Mouse (Mus musculus): ENCODE results near the gene Ranbp2. TPM values are rescaled to one million over a fixed set of nuclear protein-coding genes. Genes with fewer than 3 reads are reported as not detected.
A peak's percentile ranks its signal among the peaks of the same experiment; 100 is the strongest.

The Ranbp2 gene
- polyA plus RNA-seq (2016; fragmentation: Nextera tagmentation; extraction: Ambion mirVana), result 29.3 and 30.4 TPM in 2 replicates

- peak; percentile 97 for ATAC-seq (ENCODE audit: insufficient number of reproducible peaks, insufficient read depth, low FRiP score, low TSS enrichment, low read depth)
These were observed at the start of gene Ranbp2 for GRCm38 (mm10) chr10:58446384-58447279. Gene Ranbp2 (plus strand): TSS chr10:58446920.

GRCm38 (mm10) chr10:58398941-58399340 lies 47.8 kb upstream of the Ranbp2 start:
- Histone ChIP-seq H3K9me3 (no peaks in the 10 kb centered on the region), H3K4me2 (no peak overlapping the region), H3K4me3 (replicated peaks) (no peak overlapping the region), H3K36me3 (peaks cover 30% of the 10 kb centered on the region), H3K4me1 (replicated peaks) (no peaks in the 10 kb centered on the region), H3K27me3 (no peaks in the 10 kb centered on the region), H3K9ac (replicated peaks) (no peak overlapping the region), H3K27ac (no peak overlapping the region)
- ATAC-seq (ENCODE audit: insufficient number of reproducible peaks, insufficient read depth, low FRiP score, low TSS enrichment, low read depth), result no peak
- WGBS, result 89% methylated on average over 8 of the region's 8 CpGs

More at GRCm38 (mm10) chr10:58446384-58447279, at the start of gene Ranbp2:
- no peaks in the 10 kb centered on the region for H3K27me3 ChIP-seq
- WGBS, result under 1% methylated on average over 91 of the region's 91 CpGs
- no peaks in the 10 kb centered on the region for H3K36me3 ChIP-seq
- H3K4me2 ChIP-seq, result peak within 1 kb of the TSS; percentile 73
- no peaks in the 10 kb centered on the region for H3K9me3 ChIP-seq
- H3K27ac ChIP-seq, result peak within 1 kb of the TSS; percentile 94
- peak within 1 kb of the TSS; percentile 95 for H3K9ac ChIP-seq (replicated peaks)
- peaks cover 7% of the 10 kb centered on the region; the same call in 1 of the 2 replicates for H3K4me1 ChIP-seq (replicated peaks)
- H3K4me3 ChIP-seq (replicated peaks), result peak within 1 kb of the TSS; percentile 99

GRCm38 (mm10) chr10:58401838-58402237 lies 44.9 kb upstream of the Ranbp2 start:
- H3K4me1 ChIP-seq (replicated peaks), result no peaks in the 10 kb centered on the region
- H3K4me3 ChIP-seq (replicated peaks), result no peak overlapping the region
- ATAC-seq (ENCODE audit: insufficient number of reproducible peaks, insufficient read depth, low FRiP score, low TSS enrichment, low read depth), result no peak
- no peaks in the 10 kb centered on the region for H3K27me3 ChIP-seq
- H3K36me3 ChIP-seq, result peaks cover 41% of the 10 kb centered on the region
- H3K9ac ChIP-seq (replicated peaks), result no peak overlapping the region
- H3K27ac ChIP-seq, result no peak overlapping the region
- no peak overlapping the region for H3K4me2 ChIP-seq
- H3K9me3 ChIP-seq, result no peaks in the 10 kb centered on the region
- 92% methylated on average over 3 of the region's 3 CpGs for WGBS

GRCm38 (mm10) chr10:58404639-58405038 lies 42.1 kb upstream of the Ranbp2 start:
- Histone ChIP-seq H3K9ac (replicated peaks) (no peak overlapping the region), H3K27ac (no peak overlapping the region), H3K27me3 (no peaks in the 10 kb centered on the region), H3K4me3 (replicated peaks) (no peak overlapping the region), H3K4me2 (no peak overlapping the region), H3K9me3 (no peaks in the 10 kb centered on the region), H3K36me3 (peaks cover 46% of the 10 kb centered on the region), H3K4me1 (replicated peaks) (no peaks in the 10 kb centered on the region)
- no peak for ATAC-seq (ENCODE audit: insufficient number of reproducible peaks, insufficient read depth, low FRiP score, low TSS enrichment, low read depth)
- WGBS, result 86% methylated on average over 6 of the region's 6 CpGs

GRCm38 (mm10) chr10:58405285-58405948 lies 41.3 kb upstream of the Ranbp2 start:
- 88% methylated on average over 4 of the region's 4 CpGs for WGBS
- Histone ChIP-seq H3K4me2 (no peak overlapping the region), H3K27ac (no peak overlapping the region), H3K9ac (replicated peaks) (no peak overlapping the region), H3K4me3 (replicated peaks) (no peak overlapping the region), H3K4me1 (replicated peaks) (no peaks in the 10 kb centered on the region), H3K36me3 (peaks cover 53% of the 10 kb centered on the region), H3K27me3 (no peaks in the 10 kb centered on the region), H3K9me3 (no peaks in the 10 kb centered on the region)
- no peak for ATAC-seq (ENCODE audit: insufficient number of reproducible peaks, insufficient read depth, low FRiP score, low TSS enrichment, low read depth)

- 94% methylated on average over 2 of the region's 2 CpGs for WGBS
- peaks cover 54% of the 10 kb centered on the region for H3K36me3 ChIP-seq
- no peak for ATAC-seq (ENCODE audit: insufficient number of reproducible peaks, insufficient read depth, low FRiP score, low TSS enrichment, low read depth)
These were observed 40.8 kb upstream of the Ranbp2 start for GRCm38 (mm10) chr10:58405949-58406305.

GRCm38 (mm10) chr10:58412331-58412730 lies 34.4 kb upstream of the Ranbp2 start:
- no peak overlapping the region for H3K9ac ChIP-seq (replicated peaks)

More at GRCm38 (mm10) chr10:58405949-58406305, 40.8 kb upstream of the Ranbp2 start:
- H3K4me3 ChIP-seq (replicated peaks), result no peak overlapping the region
- no peaks in the 10 kb centered on the region for H3K4me1 ChIP-seq (replicated peaks)
- no peak overlapping the region for H3K4me2 ChIP-seq
- no peaks in the 10 kb centered on the region for H3K27me3 ChIP-seq
- no peak overlapping the region for H3K27ac ChIP-seq
- no peak overlapping the region for H3K9ac ChIP-seq (replicated peaks)
- H3K9me3 ChIP-seq, result no peaks in the 10 kb centered on the region

GRCm38 (mm10) chr10:58412852-58413251 lies 33.9 kb upstream of the Ranbp2 start:
- H3K9me3 ChIP-seq, result no peaks in the 10 kb centered on the region
- no peak for ATAC-seq (ENCODE audit: insufficient number of reproducible peaks, insufficient read depth, low FRiP score, low TSS enrichment, low read depth)
- H3K36me3 ChIP-seq, result peaks cover 86% of the 10 kb centered on the region
- H3K27me3 ChIP-seq, result no peaks in the 10 kb centered on the region
- H3K27ac ChIP-seq, result no peak overlapping the region
- H3K4me2 ChIP-seq, result no peak overlapping the region
- no peak overlapping the region for H3K4me3 ChIP-seq (replicated peaks)
- H3K9ac ChIP-seq (replicated peaks), result no peak overlapping the region
- H3K4me1 ChIP-seq (replicated peaks), result no peaks in the 10 kb centered on the region

More at GRCm38 (mm10) chr10:58412331-58412730, 34.4 kb upstream of the Ranbp2 start:
- Histone ChIP-seq H3K36me3 (peaks cover 81% of the 10 kb centered on the region), H3K4me3 (replicated peaks) (no peak overlapping the region), H3K9me3 (no peaks in the 10 kb centered on the region), H3K27ac (no peak overlapping the region), H3K27me3 (no peaks in the 10 kb centered on the region), H3K4me2 (no peak overlapping the region), H3K4me1 (replicated peaks) (no peaks in the 10 kb centered on the region)
- ATAC-seq (ENCODE audit: insufficient number of reproducible peaks, insufficient read depth, low FRiP score, low TSS enrichment, low read depth), result no peak
- WGBS, result 90% methylated on average over 4 of the region's 4 CpGs

- WGBS, result 86% methylated on average over 3 of the region's 3 CpGs
These were observed 30.0 kb upstream of the Ranbp2 start for GRCm38 (mm10) chr10:58416702-58417101.

GRCm38 (mm10) chr10:58418290-58418971 lies 28.3 kb upstream of the Ranbp2 start:
- Histone ChIP-seq H3K27me3 (no peaks in the 10 kb centered on the region), H3K36me3 (peaks cover 65% of the 10 kb centered on the region), H3K4me1 (replicated peaks) (no peaks in the 10 kb centered on the region), H3K4me3 (replicated peaks) (no peak overlapping the region), H3K9ac (replicated peaks) (no peak overlapping the region), H3K27ac (no peak overlapping the region), H3K9me3 (no peaks in the 10 kb centered on the region), H3K4me2 (no peak overlapping the region)
- no peak for ATAC-seq (ENCODE audit: insufficient number of reproducible peaks, insufficient read depth, low FRiP score, low TSS enrichment, low read depth)
- 88% methylated on average over 10 of the region's 10 CpGs for WGBS

More at GRCm38 (mm10) chr10:58416702-58417101, 30.0 kb upstream of the Ranbp2 start:
- no peak overlapping the region for H3K4me3 ChIP-seq (replicated peaks)
- no peaks in the 10 kb centered on the region for H3K9me3 ChIP-seq
- peaks cover 72% of the 10 kb centered on the region for H3K36me3 ChIP-seq
- no peak overlapping the region for H3K4me2 ChIP-seq
- no peak overlapping the region for H3K27ac ChIP-seq
- no peak for ATAC-seq (ENCODE audit: insufficient number of reproducible peaks, insufficient read depth, low FRiP score, low TSS enrichment, low read depth)
- H3K4me1 ChIP-seq (replicated peaks), result no peaks in the 10 kb centered on the region
- no peak overlapping the region for H3K9ac ChIP-seq (replicated peaks)
- H3K27me3 ChIP-seq, result no peaks in the 10 kb centered on the region

- Histone ChIP-seq H3K36me3 (peaks cover 21% of the 10 kb centered on the region), H3K9ac (replicated peaks) (no peak overlapping the region), H3K4me3 (replicated peaks) (no peak overlapping the region), H3K4me1 (replicated peaks) (no peaks in the 10 kb centered on the region), H3K27ac (no peak overlapping the region), H3K27me3 (no peaks in the 10 kb centered on the region), H3K9me3 (no peaks in the 10 kb centered on the region), H3K4me2 (no peak overlapping the region)
- 93% methylated on average over 2 of the region's 2 CpGs for WGBS
- ATAC-seq (ENCODE audit: insufficient number of reproducible peaks, insufficient read depth, low FRiP score, low TSS enrichment, low read depth), result no peak
These were observed 18.8 kb upstream of the Ranbp2 start for GRCm38 (mm10) chr10:58427930-58428329.

Measured in limb, embryonic 12.5 days (tissue).